Mouse (Mus musculus) erythroblast, embryonic 14.5 days (primary cell): ENCODE results near the gene Fbxo10.

Source experiments
- GATA1 ChIP-seq: IDR thresholded peaks from 2 replicates; pipeline ENCODE4 v1.6.1; 2012; ENCODE audit warnings: low read length, inconsistent platforms, mixed read lengths
- TAL1 ChIP-seq: IDR thresholded peaks from 3 replicates; pipeline ENCODE4 v1.6.1; 2012; ENCODE audit warnings: low read length, inconsistent platforms, mixed read lengths

- TF ChIP-seq TAL1 = no peak
- TF ChIP-seq GATA1 = no peak
Measured at GRCm38 (mm10) chr4:45026459-45026858, 57.9 kb downstream of the Fbxo10 start.
